Mouse (Mus musculus) Patski (cell line): ENCODE results near the gene Ubtd2. TPM values are rescaled to one million over a fixed set of nuclear protein-coding genes. Genes with fewer than 3 reads are reported as not detected.
A peak's percentile ranks its signal among the peaks of the same experiment; 100 is the strongest.

Source experiments
- ATAC-seq: fragments of 100-300 bp; one replicate; pipeline ENCODE4 v1.8.0; 2021
- CTCF ChIA-PET: fragments of 350-600 bp; sonication (Branson Sonifier 250); formaldehyde crosslinking; loops from one replicate; lab custom pipeline; 2022; ENCODE audit warnings: inconsistent platforms; lab: Charles Lee
- POLR2A ChIA-PET: fragments of 350-600 bp; sonication (Branson Sonifier 250); formaldehyde crosslinking; loops from one replicate; lab custom pipeline; 2022; ENCODE audit warnings: antibody characterized with exemption, inconsistent platforms; lab: Charles Lee
- DNase-seq: peaks from one replicate; pipeline ENCODE4 v3.0.0-alpha.2; 2011; ENCODE audit warnings: low read depth, low spot score
- H3K27me3 ChIP-seq: fragments of 371-371 bp; one replicate; pipeline ENCODE4 v1.5.1; 2021
- CTCF ChIP-seq: fragments of 100-300 bp; IDR thresholded peaks from one replicate; pipeline ENCODE4 v1.5.1; 2021
- in situ Hi-C: fragments of 300-500 bp; cut with MboI; formaldehyde crosslinking; loops from 3 replicates; pipeline ENCODE4 v1.11.1; 2018; ENCODE audit warnings: low pct_unique_long_range_greater_than_20kb, mixed read lengths
- polyA plus RNA-seq: library from polyadenylated mRNA; unstranded; gene quantifications from one replicate; pipeline ENCODE4 v1.2.3, GENCODE M21; 2021

Gene Ubtd2
- polyA plus RNA-seq, 1 experiment from 2014 or later = 22.4 TPM

DNA sequence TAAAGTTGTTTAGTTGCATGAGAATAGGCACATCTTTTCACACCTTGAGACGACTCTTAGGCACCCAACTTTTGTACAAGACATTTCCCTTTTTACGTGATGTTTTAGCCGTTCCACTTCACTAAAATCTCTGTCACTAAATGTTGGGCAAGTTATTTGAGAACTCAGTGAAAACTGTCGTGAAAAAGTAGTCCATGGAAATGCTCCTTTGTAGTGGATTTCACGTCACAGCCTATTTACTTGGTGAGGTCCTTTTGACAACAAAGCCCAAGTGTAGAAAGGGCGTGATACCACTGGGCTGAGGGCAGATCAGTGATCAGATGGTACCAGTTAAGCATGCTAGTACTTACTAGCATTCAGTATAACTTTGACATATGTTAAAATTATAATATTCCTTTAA lies 1.2 kb downstream of the Ubtd2 start:
- DNase-seq = no peak
- ChIA-PET POLR2A (no interaction called here), CTCF (interaction anchor here (0.7 to 2.0 kb wide), 4 partner anchors 15 to 127 kb away, joined by 3 to 6 read pairs (median 4); no protein-coding TSS in a partner anchor)
- ATAC-seq = no peak
- no peaks in the 10 kb centered on the region for H3K27me3 ChIP-seq
- no peak for TF ChIP-seq CTCF
- in situ Hi-C loops = loop anchor here (5.0 kb wide), 1 partner anchor 71 kb away; no protein-coding TSS in a partner anchor

DNA sequence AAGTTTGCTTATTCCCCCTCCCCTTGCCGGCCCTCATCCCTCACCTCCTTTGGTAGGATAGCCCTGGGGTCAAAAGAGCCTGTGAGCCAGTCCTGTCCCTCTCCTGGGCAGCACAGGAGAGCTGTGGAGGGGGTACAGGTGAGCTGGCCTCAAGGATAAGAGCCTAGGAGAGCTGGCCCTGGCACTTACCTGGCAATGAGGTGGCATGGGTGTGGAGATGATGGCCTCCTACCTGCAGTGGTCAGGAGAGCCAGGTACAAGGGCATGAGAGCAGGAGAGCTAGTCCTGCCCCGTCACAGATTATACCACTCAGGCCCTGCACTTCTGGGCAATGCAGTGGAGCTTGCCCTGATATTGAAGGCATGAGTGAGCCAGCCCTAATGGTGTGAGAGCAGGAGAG lies 9.1 kb downstream of the Ubtd2 start:
- POLR2A ChIA-PET = no interaction called here
- in situ Hi-C loops = no loop called here

DNA sequence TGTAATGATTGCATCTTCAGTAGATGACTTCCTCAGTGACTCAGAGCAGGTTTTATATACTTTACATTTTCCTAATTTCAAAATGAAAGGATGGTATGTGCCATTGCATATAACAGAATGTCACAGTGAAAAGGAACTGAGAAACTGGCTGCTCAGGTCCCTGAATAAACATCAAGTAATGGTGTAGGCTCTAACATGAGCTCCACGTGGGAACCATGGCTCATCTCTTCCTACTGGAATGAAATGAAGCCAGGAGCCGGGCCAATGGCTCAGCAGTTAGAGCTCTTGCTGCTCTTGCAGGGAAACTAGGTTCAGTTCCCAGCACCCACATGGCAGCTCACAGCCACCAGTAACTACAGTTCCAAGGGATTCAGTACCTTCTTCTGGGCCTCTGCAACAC lies 16.8 kb downstream of the Ubtd2 start:
- ATAC-seq (no peak), DNase-seq (no peak)
- ChIA-PET CTCF (interaction anchor here (1.3 to 1.5 kb wide), 3 partner anchors 13 to 22 kb away, joined by 3 to 6 read pairs (median 4); no protein-coding TSS in a partner anchor), POLR2A (no interaction called here)
- in situ Hi-C loops = no loop called here
- no peak for TF ChIP-seq CTCF
- no peaks in the 10 kb centered on the region for H3K27me3 ChIP-seq

More for the DNA sequence above, 9.1 kb downstream of the Ubtd2 start:
- ATAC-seq (no peak), DNase-seq (no peak)
- no peaks in the 10 kb centered on the region for H3K27me3 ChIP-seq
- CTCF ChIA-PET = interaction anchor here (0.7 to 1.8 kb wide), 5 partner anchors 9 to 25 kb away, joined by 3 to 5 read pairs (median 3); no protein-coding TSS in a partner anchor
- no peak for TF ChIP-seq CTCF

DNA sequence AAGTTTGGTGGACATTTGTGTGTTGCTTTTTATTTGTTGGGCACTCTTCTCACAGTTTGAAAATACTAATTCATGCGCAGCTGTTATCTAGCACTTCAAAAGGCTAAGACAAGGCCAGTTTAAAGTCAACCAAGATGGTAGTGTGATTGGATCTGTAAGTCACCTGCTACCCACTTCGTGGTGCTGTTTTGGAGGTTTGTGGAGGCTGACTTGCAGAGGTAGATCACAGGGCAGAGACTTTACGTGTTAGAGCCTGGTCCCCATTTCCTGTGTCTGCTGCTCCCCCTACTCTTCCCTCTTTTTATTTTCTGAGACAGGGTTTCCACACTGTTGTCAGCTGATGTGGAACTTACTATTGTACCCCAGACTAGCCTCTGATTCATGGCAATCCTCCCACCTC lies 19.6 kb downstream of the Ubtd2 start:
- POLR2A ChIA-PET = no interaction called here

GRCm38 (mm10) chr11:32475487-32476236 lies 20.5 kb downstream of the Ubtd2 start:
- in situ Hi-C loops = no loop called here
- POLR2A ChIA-PET = no interaction called here
- ATAC-seq (no peak), DNase-seq (no peak)
- TF ChIP-seq CTCF = no peak
- CTCF ChIA-PET = interaction anchor here (1.1 to 1.4 kb wide), 3 partner anchors 10 to 16 kb away, joined by 3 to 4 read pairs (median 3); no protein-coding TSS in a partner anchor
- no peaks in the 10 kb centered on the region for H3K27me3 ChIP-seq

More for the DNA sequence above, 19.6 kb downstream of the Ubtd2 start:
- ATAC-seq (no peak), DNase-seq (no peak)
- in situ Hi-C loops = no loop called here
- no peak for TF ChIP-seq CTCF
- CTCF ChIA-PET = interaction anchor here (1.4 kb wide), 1 partner anchor 15 kb away, joined by 3 read pairs; no protein-coding TSS in a partner anchor
- no peaks in the 10 kb centered on the region for H3K27me3 ChIP-seq

- TF ChIP-seq CTCF = no peak
- DNase-seq (no peak), ATAC-seq (no peak)
- ChIA-PET CTCF (interaction anchor here (0.8 to 2.2 kb wide), 5 partner anchors 9 to 53 kb away, joined by 3 to 7 read pairs (median 3); no protein-coding TSS in a partner anchor), POLR2A (interaction anchor here (1.3 kb wide), 1 partner anchor 11 kb away, joined by 3 read pairs; no protein-coding TSS in a partner anchor)
- no peaks in the 10 kb centered on the region for H3K27me3 ChIP-seq
- in situ Hi-C loops = no loop called here
Observed at GRCm38 (mm10) chr11:32481525-32481924, 26.4 kb downstream of the Ubtd2 start.

GRCm38 (mm10) chr11:32485290-32485689 lies 30.1 kb downstream of the Ubtd2 start:
- TF ChIP-seq CTCF = no peak
- POLR2A ChIA-PET = no interaction called here
- H3K27me3 ChIP-seq = no peaks in the 10 kb centered on the region
- ATAC-seq (no peak), DNase-seq (no peak)
- in situ Hi-C loops = no loop called here
- CTCF ChIA-PET = interaction anchor here (1.4 kb wide), 2 partner anchors 9 to 20 kb away, joined by 3 to 4 read pairs; no protein-coding TSS in a partner anchor

- in situ Hi-C loops = no loop called here
Observed at GRCm38 (mm10) chr11:32486621-32487020, 31.5 kb downstream of the Ubtd2 start.

GRCm38 (mm10) chr11:32487501-32487900 lies 32.3 kb downstream of the Ubtd2 start:
- ATAC-seq = no peak
- no peak for DNase-seq
- in situ Hi-C loops = no loop called here
- ChIA-PET CTCF (no interaction called here), POLR2A (no interaction called here)
- TF ChIP-seq CTCF = peak; percentile 55
- H3K27me3 ChIP-seq = no peaks in the 10 kb centered on the region

More at GRCm38 (mm10) chr11:32486621-32487020, 31.5 kb downstream of the Ubtd2 start:
- CTCF ChIA-PET = no interaction called here
- POLR2A ChIA-PET = interaction anchor here (0.7 kb wide), 1 partner anchor 67 kb away, joined by 3 read pairs; no protein-coding TSS in a partner anchor
- TF ChIP-seq CTCF = no peak
- DNase-seq (no peak), ATAC-seq (no peak)
- H3K27me3 ChIP-seq = no peaks in the 10 kb centered on the region

DNA sequence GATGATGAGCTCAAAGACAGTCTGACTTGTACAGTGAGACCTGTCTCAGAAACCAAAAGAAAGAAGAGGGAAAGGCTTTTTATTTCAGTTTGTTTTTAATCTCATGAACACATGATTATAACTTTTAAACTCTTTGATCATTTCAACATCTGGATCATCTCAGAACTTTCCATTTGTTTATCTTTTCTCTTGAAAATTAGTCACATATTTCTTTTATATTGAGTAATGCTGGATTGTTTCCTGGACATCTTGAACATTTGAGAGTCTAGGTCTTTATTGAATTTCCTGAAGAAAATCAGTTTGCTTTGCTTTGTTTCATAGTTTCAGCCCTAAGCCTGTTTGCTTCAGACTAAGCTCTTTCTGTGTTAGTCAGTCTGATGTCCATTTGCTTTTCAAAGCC lies 33.2 kb downstream of the Ubtd2 start:
- no peak for DNase-seq
- in situ Hi-C loops = no loop called here
- no peak for ATAC-seq
- H3K27me3 ChIP-seq = no peaks in the 10 kb centered on the region
- ChIA-PET CTCF (interaction anchor here (0.9 to 1.8 kb wide), 2 partner anchors 18 to 25 kb away, joined by 3 read pairs; no protein-coding TSS in a partner anchor), POLR2A (no interaction called here)
- TF ChIP-seq CTCF = no peak
